Mouse (Mus musculus): ENCODE data around the gene Tldc1. TPM values are rescaled to one million over a fixed set of nuclear protein-coding genes. Genes with fewer than 3 reads are reported as not detected.

Gene Tldc1
- polyA plus RNA-seq, 1 experiment from 2014 or later, result 14.6 TPM

GRCm38 (mm10) chr8:119740634-119741033, 37.6 kb downstream of the Tldc1 start:
- WGBS, result 71% methylated on average over 4 of the region's 4 CpGs
- H3K4me1 ChIP-seq (replicated peaks), result peaks cover 29% of the 10 kb centered on the region

GRCm38 (mm10) chr8:119738129-119738907, 39.9 kb downstream of the Tldc1 start:
- Histone ChIP-seq H3K4me1 (replicated peaks) (peaks cover 13% of the 10 kb centered on the region), H3K9ac (no peak overlapping the region), H3K4me3 (no peak overlapping the region), H3K27me3 (replicated peaks) (no peaks in the 10 kb centered on the region), H3K4me2 (no peak overlapping the region), H3K36me3 (no peaks in the 10 kb centered on the region), H3K9me3 (replicated peaks) (no peaks in the 10 kb centered on the region), H3K27ac (ENCODE audit: poor library complexity, severe bottlenecking) (no peak overlapping the region)
- WGBS, result 63% methylated on average over 19 of the region's 19 CpGs
- ATAC-seq (ENCODE audit: insufficient number of reproducible peaks, low FRiP score), result no peak

More at GRCm38 (mm10) chr8:119740634-119741033, 37.6 kb downstream of the Tldc1 start:
- no peak overlapping the region for H3K9ac ChIP-seq
- H3K4me3 ChIP-seq, result no peak overlapping the region
- H3K4me2 ChIP-seq, result no peak overlapping the region
- no peaks in the 10 kb centered on the region for H3K36me3 ChIP-seq
- no peaks in the 10 kb centered on the region for H3K9me3 ChIP-seq (replicated peaks)
- no peak for ATAC-seq (ENCODE audit: insufficient number of reproducible peaks, low FRiP score)
- no peaks in the 10 kb centered on the region for H3K27me3 ChIP-seq (replicated peaks)
- no peak overlapping the region for H3K27ac ChIP-seq (ENCODE audit: poor library complexity, severe bottlenecking)

GRCm38 (mm10) chr8:119737093-119737900, 40.9 kb downstream of the Tldc1 start:
- 65% methylated on average over 11 of the region's 11 CpGs for WGBS
- Histone ChIP-seq H3K4me3 (no peak overlapping the region), H3K4me2 (no peak overlapping the region), H3K9me3 (replicated peaks) (no peaks in the 10 kb centered on the region), H3K27me3 (replicated peaks) (no peaks in the 10 kb centered on the region), H3K27ac (ENCODE audit: poor library complexity, severe bottlenecking) (no peak overlapping the region), H3K9ac (no peak overlapping the region), H3K4me1 (replicated peaks) (peaks cover 10% of the 10 kb centered on the region), H3K36me3 (no peaks in the 10 kb centered on the region)
- no peak for ATAC-seq (ENCODE audit: insufficient number of reproducible peaks, low FRiP score)

- no peak overlapping the region for H3K9ac ChIP-seq
- no peak for ATAC-seq (ENCODE audit: insufficient number of reproducible peaks, low FRiP score)
- H3K27ac ChIP-seq (ENCODE audit: poor library complexity, severe bottlenecking), result no peak overlapping the region
- no peaks in the 10 kb centered on the region for H3K9me3 ChIP-seq (replicated peaks)
- 87% methylated on average over 10 of the region's 10 CpGs for WGBS
- H3K4me2 ChIP-seq, result no peak overlapping the region
- no peaks in the 10 kb centered on the region for H3K27me3 ChIP-seq (replicated peaks)
- peaks cover 10% of the 10 kb centered on the region for H3K4me1 ChIP-seq (replicated peaks)
- no peak overlapping the region for H3K4me3 ChIP-seq
- H3K36me3 ChIP-seq, result no peaks in the 10 kb centered on the region
Measured at GRCm38 (mm10) chr8:119736348-119736917, 41.8 kb downstream of the Tldc1 start.

GRCm38 (mm10) chr8:119732072-119732471, 46.1 kb downstream of the Tldc1 start:
- peaks cover 3% of the 10 kb centered on the region; the same call in 1 of the 2 replicates for H3K4me1 ChIP-seq (replicated peaks)
- no peaks in the 10 kb centered on the region for H3K36me3 ChIP-seq
- no peak for ATAC-seq (ENCODE audit: insufficient number of reproducible peaks, low FRiP score)
- no peak overlapping the region for H3K27ac ChIP-seq (ENCODE audit: poor library complexity, severe bottlenecking)
- H3K4me3 ChIP-seq, result no peak overlapping the region
- H3K9me3 ChIP-seq (replicated peaks), result no peaks in the 10 kb centered on the region
- WGBS, result 81% methylated on average over 13 of the region's 13 CpGs
- H3K4me2 ChIP-seq, result no peak overlapping the region
- H3K27me3 ChIP-seq (replicated peaks), result no peaks in the 10 kb centered on the region
- H3K9ac ChIP-seq, result no peak overlapping the region

GRCm38 (mm10) chr8:119728351-119728895, 49.8 kb downstream of the Tldc1 start:
- Histone ChIP-seq H3K27ac (ENCODE audit: poor library complexity, severe bottlenecking) (no peak overlapping the region), H3K4me3 (no peak overlapping the region), H3K4me1 (replicated peaks) (peaks cover 15% of the 10 kb centered on the region), H3K9me3 (replicated peaks) (no peaks in the 10 kb centered on the region), H3K36me3 (no peaks in the 10 kb centered on the region), H3K9ac (no peak overlapping the region), H3K27me3 (replicated peaks) (no peaks in the 10 kb centered on the region), H3K4me2 (no peak overlapping the region)
- no peak for ATAC-seq (ENCODE audit: insufficient number of reproducible peaks, low FRiP score)
- 78% methylated on average over 8 of the region's 8 CpGs for WGBS

- no peaks in the 10 kb centered on the region for H3K27me3 ChIP-seq (replicated peaks)
- ATAC-seq (ENCODE audit: insufficient number of reproducible peaks, low FRiP score), result no peak
- no peak overlapping the region for H3K9ac ChIP-seq
- H3K27ac ChIP-seq (ENCODE audit: poor library complexity, severe bottlenecking), result no peak overlapping the region
- H3K4me1 ChIP-seq (replicated peaks), result peaks cover 28% of the 10 kb centered on the region
- no peaks in the 10 kb centered on the region for H3K9me3 ChIP-seq (replicated peaks)
- 56% methylated on average over 8 of the region's 8 CpGs for WGBS
- H3K4me2 ChIP-seq, result no peak overlapping the region
- H3K36me3 ChIP-seq, result no peaks in the 10 kb centered on the region
- no peak overlapping the region for H3K4me3 ChIP-seq
Measured at GRCm38 (mm10) chr8:119727093-119727492, 51.1 kb downstream of the Tldc1 start.

GRCm38 (mm10) chr8:119724596-119724995, 53.6 kb downstream of the Tldc1 start:
- ATAC-seq (ENCODE audit: insufficient number of reproducible peaks, low FRiP score), result no peak
- WGBS, result 72% methylated on average over 6 of the region's 6 CpGs
- H3K36me3 ChIP-seq, result no peaks in the 10 kb centered on the region
- no peak overlapping the region for H3K4me2 ChIP-seq
- H3K9me3 ChIP-seq (replicated peaks), result no peaks in the 10 kb centered on the region
- no peak overlapping the region for H3K9ac ChIP-seq
- peaks cover 25% of the 10 kb centered on the region for H3K4me1 ChIP-seq (replicated peaks)
- H3K27me3 ChIP-seq (replicated peaks), result 0 out of 2 replicates have a peak, but pooled peaks cover 6% of the 10 kb centered on the region
- H3K4me3 ChIP-seq, result no peak overlapping the region
- H3K27ac ChIP-seq (ENCODE audit: poor library complexity, severe bottlenecking), result peak overlapping the region; percentile 73; the same call in 1 of the 2 replicates

GRCm38 (mm10) chr8:119723676-119724075, 54.5 kb downstream of the Tldc1 start:
- Histone ChIP-seq H3K36me3 (no peaks in the 10 kb centered on the region), H3K27me3 (replicated peaks) (0 out of 2 replicates have a peak, but pooled peaks cover 7% of the 10 kb centered on the region), H3K4me3 (no peak overlapping the region), H3K4me1 (replicated peaks) (peaks cover 30% of the 10 kb centered on the region), H3K9me3 (replicated peaks) (no peaks in the 10 kb centered on the region), H3K4me2 (peak overlapping the region; percentile 46), H3K27ac (ENCODE audit: poor library complexity, severe bottlenecking) (peak overlapping the region; percentile 73), H3K9ac (0 out of 2 replicates have a peak overlapping the region, but pooled peaks have one; percentile 32)
- 15% methylated on average over 4 of the region's 4 CpGs for WGBS
- ATAC-seq (ENCODE audit: insufficient number of reproducible peaks, low FRiP score), result no peak; the same call in 1 of the 2 replicates

- Histone ChIP-seq H3K9ac (no peak overlapping the region), H3K36me3 (no peaks in the 10 kb centered on the region), H3K9me3 (replicated peaks) (no peaks in the 10 kb centered on the region), H3K4me2 (no peak overlapping the region), H3K4me3 (no peak overlapping the region), H3K4me1 (replicated peaks) (peaks cover 30% of the 10 kb centered on the region), H3K27ac (ENCODE audit: poor library complexity, severe bottlenecking) (no peak overlapping the region), H3K27me3 (replicated peaks) (0 out of 2 replicates have a peak, but pooled peaks cover 7% of the 10 kb centered on the region)
- WGBS, result 56% methylated on average over 6 of the region's 6 CpGs
- no peak for ATAC-seq (ENCODE audit: insufficient number of reproducible peaks, low FRiP score)
Measured at GRCm38 (mm10) chr8:119722348-119722747, 55.9 kb downstream of the Tldc1 start.

Data from heart, embryonic 12.5 days (tissue).